Mouse (Mus musculus) liver, embryonic 11.5 days (tissue): ENCODE measurements around the gene Dlx1. TPM values are rescaled to one million over a fixed set of nuclear protein-coding genes. Genes with fewer than 3 reads are reported as not detected.

Experiments used
- ATAC-seq: fragments of 200-750 bp; cut with Nextera tagmentation; replicated peaks from 2 replicates; pipeline ENCODE4 v1.8.0; 2017; ENCODE audit warnings: moderate number of reproducible peaks, mild to moderate bottlenecking, moderate TSS enrichment, moderate library complexity; ENCODE audit not compliant: low FRiP score
- DNase-seq: peaks from one replicate; pipeline ENCODE4 v3.0.0-alpha.2; 2017; ENCODE audit warnings: low spot score
- H3K27ac ChIP-seq: fragments of 300-500 bp; sonication (generic); 2 replicates; pipeline ENCODE4 v1.5.1; 2014; ENCODE audit warnings: mild to moderate bottlenecking, low read depth, low read length, control low read depth
- H3K27me3 ChIP-seq: fragments of 300-500 bp; sonication (generic); replicated peaks from 2 replicates; pipeline ENCODE4 v1.6.1; 2014; ENCODE audit warnings: low read length, mixed read lengths; ENCODE audit not compliant: control insufficient read depth, insufficient read depth
- H3K36me3 ChIP-seq: fragments of 300-500 bp; sonication (generic); 2 replicates; pipeline ENCODE4 v1.6.1; 2014; ENCODE audit warnings: mild to moderate bottlenecking, low read length, moderate library complexity, mixed read lengths; ENCODE audit not compliant: control insufficient read depth, insufficient read depth
- H3K4me1 ChIP-seq: fragments of 300-500 bp; sonication (generic); replicated peaks from 2 replicates; pipeline ENCODE4 v1.6.1; 2014; ENCODE audit warnings: low read length, mixed read lengths; ENCODE audit not compliant: control insufficient read depth, insufficient read depth
- H3K4me2 ChIP-seq: fragments of 300-500 bp; sonication (generic); 2 replicates; pipeline ENCODE4 v1.6.1; 2014; ENCODE audit warnings: mild to moderate bottlenecking, control low read depth, moderate library complexity
- H3K4me3 ChIP-seq: fragments of 300-500 bp; sonication (generic); 2 replicates; pipeline ENCODE4 v1.5.1; 2014; ENCODE audit warnings: low read depth, low read length, control low read depth
- H3K9ac ChIP-seq: fragments of 300-500 bp; sonication (generic); 2 replicates; pipeline ENCODE4 v1.6.1; 2014; ENCODE audit warnings: low read depth, low read length, control low read depth
- H3K9me3 ChIP-seq: fragments of 300-500 bp; sonication (generic); 2 replicates; pipeline ENCODE4 v1.6.1; 2016; ENCODE audit warnings: low read length, inconsistent platforms, mixed read lengths; ENCODE audit not compliant: control insufficient read depth
- WGBS: fragments of 180-500 bp; shearing (Covaris S2); extraction: QIAGEN DNeasy Blood & Tissue Kit; methylation state at CpG from one replicate; pipeline ENCODE4 v1.1.7; 2014; 5-methylcytosine and 5-hydroxymethylcytosine counted together
- polyA plus RNA-seq: library from polyadenylated mRNA; unstranded; fragments of >200 nt; fragmentation: Nextera tagmentation; extraction: Ambion mirVana; gene quantifications from 2 replicates; pipeline ENCODE4 v1.2.1, GENCODE M21; 2014

Dlx1 gene
- polyA plus RNA-seq, 1 experiment from 2014 or later, result 1.1 TPM

GRCm38 (mm10) chr2:71550330-71550729 is 22.4 kb downstream of the Dlx1 start:
- Histone ChIP-seq H3K9me3 (no peaks in the 10 kb centered on the region), H3K4me2 (no peak overlapping the region), H3K27ac (no peak overlapping the region), H3K27me3 (peaks cover 85% of the 10 kb centered on the region), H3K36me3 (no peaks in the 10 kb centered on the region), H3K4me1 (peaks cover 15% of the 10 kb centered on the region), H3K9ac (no peak overlapping the region), H3K4me3 (no peak overlapping the region)
- ATAC-seq, result no peak
- 32% methylated on average over 3 of the region's 3 CpGs for WGBS
- no peak for DNase-seq

GRCm38 (mm10) chr2:71551704-71552103 is 23.8 kb downstream of the Dlx1 start:
- Histone ChIP-seq H3K4me1 (peaks cover 3% of the 10 kb centered on the region), H3K9me3 (no peaks in the 10 kb centered on the region), H3K27ac (no peak overlapping the region), H3K36me3 (no peaks in the 10 kb centered on the region), H3K27me3 (peaks cover 72% of the 10 kb centered on the region), H3K4me2 (no peak overlapping the region), H3K9ac (no peak overlapping the region), H3K4me3 (no peak overlapping the region)
- ATAC-seq, result no peak
- DNase-seq, result no peak
- 2% methylated on average over 18 of the region's 18 CpGs for WGBS

GRCm38 (mm10) chr2:71556071-71556470 is 28.2 kb downstream of the Dlx1 start:
- peaks cover 34% of the 10 kb centered on the region for H3K27me3 ChIP-seq
- H3K9me3 ChIP-seq, result no peaks in the 10 kb centered on the region
- H3K9ac ChIP-seq, result no peak overlapping the region
- DNase-seq (no peak), ATAC-seq (no peak)
- 59% methylated on average over 5 of the region's 5 CpGs for WGBS
- no peaks in the 10 kb centered on the region; the same call in 1 of the 2 replicates for H3K4me1 ChIP-seq
- H3K36me3 ChIP-seq, result no peaks in the 10 kb centered on the region
- no peak overlapping the region for H3K4me2 ChIP-seq
- no peak overlapping the region for H3K4me3 ChIP-seq
- no peak overlapping the region for H3K27ac ChIP-seq

GRCm38 (mm10) chr2:71566466-71566865 is 38.6 kb downstream of the Dlx1 start:
- H3K27ac ChIP-seq, result no peak overlapping the region
- DNase-seq (no peak), ATAC-seq (no peak)
- H3K9me3 ChIP-seq, result no peaks in the 10 kb centered on the region
- H3K9ac ChIP-seq, result no peak overlapping the region
- H3K4me3 ChIP-seq, result no peak overlapping the region
- no peak overlapping the region for H3K4me2 ChIP-seq
- H3K36me3 ChIP-seq, result no peaks in the 10 kb centered on the region
- WGBS, result 64% methylated on average over 9 of the region's 9 CpGs
- H3K4me1 ChIP-seq, result no peaks in the 10 kb centered on the region
- no peaks in the 10 kb centered on the region; the same call in 1 of the 2 replicates for H3K27me3 ChIP-seq

- Histone ChIP-seq H3K4me2 (no peak overlapping the region), H3K27ac (no peak overlapping the region), H3K4me3 (no peak overlapping the region), H3K9me3 (no peaks in the 10 kb centered on the region), H3K36me3 (no peaks in the 10 kb centered on the region), H3K27me3 (0 out of 2 replicates have a peak, but pooled peaks cover 4% of the 10 kb centered on the region), H3K9ac (no peak overlapping the region), H3K4me1 (no peaks in the 10 kb centered on the region)
- DNase-seq (no peak), ATAC-seq (no peak)
- 36% methylated on average over 4 of the region's 4 CpGs for WGBS
These were observed 45.8 kb downstream of the Dlx1 start for GRCm38 (mm10) chr2:71573736-71574135.

GRCm38 (mm10) chr2:71577059-71577458 is 49.1 kb downstream of the Dlx1 start:
- Histone ChIP-seq H3K9ac (no peak overlapping the region), H3K4me3 (no peak overlapping the region), H3K4me2 (no peak overlapping the region), H3K9me3 (no peaks in the 10 kb centered on the region), H3K36me3 (no peaks in the 10 kb centered on the region), H3K27ac (no peak overlapping the region), H3K4me1 (no peaks in the 10 kb centered on the region; the same call in 1 of the 2 replicates), H3K27me3 (peaks cover 19% of the 10 kb centered on the region)
- WGBS, result 80% methylated on average over 2 of the region's 2 CpGs
- ATAC-seq (no peak), DNase-seq (no peak)

GRCm38 (mm10) chr2:71580632-71581466 is 52.9 kb downstream of the Dlx1 start:
- 7% methylated on average over 50 of the region's 50 CpGs for WGBS
- Histone ChIP-seq H3K4me2 (peak overlapping the region; percentile 84), H3K36me3 (no peaks in the 10 kb centered on the region), H3K27ac (no peak overlapping the region), H3K9me3 (no peaks in the 10 kb centered on the region), H3K9ac (peak overlapping the region; percentile 38; the same call in 1 of the 2 replicates), H3K4me1 (no peaks in the 10 kb centered on the region; the same call in 1 of the 2 replicates), H3K4me3 (peak overlapping the region; percentile 59), H3K27me3 (peaks cover 18% of the 10 kb centered on the region)
- peak; percentile 61 for DNase-seq
- ATAC-seq, result no peak

GRCm38 (mm10) chr2:71581488-71581887 is 53.6 kb downstream of the Dlx1 start:
- 63% methylated on average over 5 of the region's 5 CpGs for WGBS
- DNase-seq (no peak), ATAC-seq (no peak)
- Histone ChIP-seq H3K9me3 (no peaks in the 10 kb centered on the region), H3K4me2 (peak overlapping the region; percentile 84), H3K9ac (0 out of 2 replicates have a peak overlapping the region, but pooled peaks have one; percentile 38), H3K4me3 (peak overlapping the region; percentile 59), H3K27me3 (peaks cover 18% of the 10 kb centered on the region), H3K36me3 (no peaks in the 10 kb centered on the region), H3K27ac (no peak overlapping the region), H3K4me1 (no peaks in the 10 kb centered on the region; the same call in 1 of the 2 replicates)
